Mouse (Mus musculus) erythroblast, embryonic 14.5 days (primary cell): ENCODE measurements around the gene Pdcd4.

Experiments used
- GATA1 ChIP-seq: IDR thresholded peaks from 2 replicates; pipeline ENCODE4 v1.6.1; 2012; ENCODE audit warnings: low read length, inconsistent platforms, mixed read lengths
- TAL1 ChIP-seq: IDR thresholded peaks from 3 replicates; pipeline ENCODE4 v1.6.1; 2012; ENCODE audit warnings: low read length, inconsistent platforms, mixed read lengths

DNA sequence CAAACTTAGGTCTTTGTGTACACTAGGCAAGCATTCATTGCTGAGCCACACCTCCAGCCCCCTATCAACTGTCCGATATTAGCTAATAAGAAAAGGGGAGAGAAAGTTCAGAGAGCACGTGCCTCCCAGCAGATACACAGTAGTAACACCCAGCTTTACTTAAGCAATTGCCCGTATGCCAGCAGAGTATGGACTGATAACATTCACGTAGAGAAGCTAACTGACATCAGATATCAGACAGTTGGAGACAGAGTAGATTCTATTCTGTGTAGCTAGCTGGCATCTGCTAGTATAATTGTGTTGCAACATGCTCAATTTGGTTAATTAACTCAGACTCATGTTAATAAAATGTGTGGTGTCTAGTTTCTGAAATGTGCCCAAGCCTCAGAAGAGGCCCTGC, 49.1 kb downstream of the Pdcd4 start:
- no peak for TF ChIP-seq GATA1
- TF ChIP-seq TAL1, result no peak
